Mouse (Mus musculus): ENCODE data around the gene Kctd21. TPM values are rescaled to one million over a fixed set of nuclear protein-coding genes. Genes with fewer than 3 reads are reported as not detected.

Kctd21 gene
- polyA plus RNA-seq, 1 experiment from 2014 or later: 4.6 TPM

DNA sequence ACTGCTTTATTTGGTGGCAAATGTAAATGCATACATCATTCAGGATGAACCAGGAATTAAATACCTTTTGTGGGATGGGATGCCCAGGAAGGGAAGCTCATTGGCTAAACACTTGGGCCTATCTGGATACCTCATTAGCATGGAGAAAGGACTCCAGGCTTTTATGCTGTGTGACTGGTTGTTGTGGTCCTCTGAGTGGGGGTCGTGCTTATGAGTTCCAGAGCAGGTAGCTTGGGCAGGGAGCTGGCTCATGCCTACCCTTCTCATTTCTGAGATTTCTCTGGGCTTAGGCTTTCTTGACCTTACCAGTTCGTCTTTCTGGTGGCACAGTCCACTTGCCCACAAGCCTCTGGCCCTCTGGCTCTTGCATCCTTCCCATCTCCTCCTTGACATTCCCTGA lies 62.2 kb downstream of the Kctd21 start:
- ATAC-seq (ENCODE audit: low FRiP score, low TSS enrichment): no peak
- no peaks in the 10 kb centered on the region for H3K27me3 ChIP-seq (ENCODE audit: control insufficient read depth, insufficient read depth, low read length)
- peaks cover 34% of the 10 kb centered on the region for H3K36me3 ChIP-seq (ENCODE audit: control insufficient read depth, insufficient read depth, low read length)
- no peaks in the 10 kb centered on the region for H3K4me1 ChIP-seq (ENCODE audit: control insufficient read depth, insufficient read depth, low read length)
- H3K27ac ChIP-seq (ENCODE audit: low read depth, low read length): no peak overlapping the region
- H3K9me3 ChIP-seq (ENCODE audit: control insufficient read depth, low read length): no peaks in the 10 kb centered on the region
- H3K9ac ChIP-seq (ENCODE audit: low read depth, low read length): no peak overlapping the region
- no peak overlapping the region for H3K4me3 ChIP-seq (ENCODE audit: low read length)
- no peak overlapping the region for H3K4me2 ChIP-seq (replicated peaks; ENCODE audit: low read depth, low read length)
- WGBS: 72% methylated on average over 2 of the region's 2 CpGs

DNA sequence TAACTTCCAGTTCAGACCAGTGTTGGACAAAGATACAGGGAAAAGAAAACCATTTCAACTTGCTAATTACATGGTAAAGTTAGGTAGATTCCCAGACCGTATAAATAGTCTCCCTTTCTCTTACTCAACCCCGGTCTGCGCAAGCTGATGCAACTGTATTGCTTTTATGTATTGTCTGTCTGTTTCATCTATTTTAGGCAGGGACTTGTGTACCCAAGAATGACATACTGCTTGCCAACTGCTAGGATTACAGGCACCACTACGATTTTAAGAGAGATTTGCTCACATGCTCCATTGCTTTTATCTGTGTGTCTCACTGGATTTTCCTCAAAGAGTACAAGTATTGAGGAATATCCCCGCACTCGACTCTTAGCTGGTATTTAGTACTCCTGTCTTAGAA lies 66.8 kb downstream of the Kctd21 start:
- Histone ChIP-seq H3K4me3 (ENCODE audit: low read length) (no peak overlapping the region), H3K9ac (ENCODE audit: low read depth, low read length) (no peak overlapping the region), H3K27ac (ENCODE audit: low read depth, low read length) (no peak overlapping the region), H3K27me3 (ENCODE audit: control insufficient read depth, insufficient read depth, low read length) (no peaks in the 10 kb centered on the region), H3K4me1 (ENCODE audit: control insufficient read depth, insufficient read depth, low read length) (peaks cover 6% of the 10 kb centered on the region; the same call in 1 of the 2 replicates), H3K4me2 (replicated peaks; ENCODE audit: low read depth, low read length) (no peak overlapping the region), H3K36me3 (ENCODE audit: control insufficient read depth, insufficient read depth, low read length) (no peaks in the 10 kb centered on the region), H3K9me3 (ENCODE audit: control insufficient read depth, low read length) (no peaks in the 10 kb centered on the region)
- WGBS: 92% methylated on average over 6 of the region's 6 CpGs
- no peak for ATAC-seq (ENCODE audit: low FRiP score, low TSS enrichment)

Other genes with a start within 250 kb of the Kctd21 start
- gene Usp35, start 307 bp upstream of the Kctd21 start, polyA plus RNA-seq (2014; fragmentation: Nextera tagmentation; extraction: Ambion mirVana): 1.8 and 2.4 TPM in 2 replicates
- gene Alg8, start 39.3 kb downstream of the Kctd21 start, polyA plus RNA-seq (2014; fragmentation: Nextera tagmentation; extraction: Ambion mirVana): 48.5 and 48.8 TPM in 2 replicates
- gene Ndufc2, start 67.7 kb downstream of the Kctd21 start, polyA plus RNA-seq (2014; fragmentation: Nextera tagmentation; extraction: Ambion mirVana): 370 and 475 TPM in 2 replicates
- 0.27 and 0.39 TPM in 2 replicates for gene Thrsp, start 85.4 kb downstream of the Kctd21 start, polyA plus RNA-seq (2014; fragmentation: Nextera tagmentation; extraction: Ambion mirVana)
- gene Kctd14, start 119.0 kb downstream of the Kctd21 start, polyA plus RNA-seq (2014; fragmentation: Nextera tagmentation; extraction: Ambion mirVana): 0.58 and 1.1 TPM in 2 replicates
- 42.4 and 61.5 TPM in 2 replicates for gene Ints4, start 148.6 kb downstream of the Kctd21 start, polyA plus RNA-seq (2014; fragmentation: Nextera tagmentation; extraction: Ambion mirVana)
- gene Aamdc, start 247.2 kb downstream of the Kctd21 start, polyA plus RNA-seq (2014; fragmentation: Nextera tagmentation; extraction: Ambion mirVana): 44.4 and 50.8 TPM in 2 replicates
- gene Rsf1, start 247.6 kb downstream of the Kctd21 start, polyA plus RNA-seq (2014; fragmentation: Nextera tagmentation; extraction: Ambion mirVana): 19.0 and 28.4 TPM in 2 replicates

All from kidney, embryonic 14.5 days (tissue).